Mouse (Mus musculus) urinary bladder, adult 2 months (tissue): ENCODE data around the gene Vmn1r103. TPM values are rescaled to one million over a fixed set of nuclear protein-coding genes. Genes with fewer than 3 reads are reported as not detected.
"Not testable (repeated sequence)": the region's sequence is repeated elsewhere in the genome, so short reads cannot be mapped to it uniquely, and the experiment has no call there.

ENCODE experiments used
- DNase-seq: peaks from one replicate; pipeline ENCODE4 v3.0.0; 2022; ENCODE audit warnings: low spot score
- polyA plus RNA-seq: library from polyadenylated mRNA; depleted of rRNA; stranded (reverse); fragments of >200 nt; gene quantifications from 2 replicates; pipeline ENCODE4 v1.2.3, GENCODE M21; 2012; rRNA removed

Vmn1r103 gene
- polyA plus RNA-seq, result not detected in 2 replicates

DNA sequence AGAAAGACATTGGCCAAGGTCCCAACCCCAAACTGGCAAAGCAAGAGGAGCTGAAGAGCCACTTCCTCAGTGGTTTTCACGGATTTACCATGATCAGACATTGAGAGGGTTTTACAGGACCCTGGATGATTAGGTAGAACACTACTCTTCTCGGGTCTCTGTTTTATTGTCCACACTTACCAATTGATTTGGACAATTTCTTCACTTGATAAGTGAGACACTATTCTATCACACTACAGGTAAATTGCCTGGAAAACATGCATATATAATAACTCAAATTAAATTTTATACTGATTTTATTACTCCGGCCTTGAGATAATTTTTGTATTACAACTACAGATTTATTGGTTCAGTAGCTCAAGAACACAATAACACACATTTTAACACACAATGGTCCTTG, at the start of gene Vmn1r103:
Gene Vmn1r103 (minus strand): TSS at position 101 of the 400 bp plus-strand sequence.
- not testable (repeated sequence) for DNase-seq

GRCm38 (mm10) chr7:20545657-20546056, 35.3 kb upstream of the Vmn1r103 start, which contains the start of gene Gm5726:
Gene Gm5726, minus strand, starts transcription at chr7:20545757.
- not testable (repeated sequence) for DNase-seq

GRCm38 (mm10) chr7:20533537-20533936, 23.2 kb upstream of the Vmn1r103 start, which contains the start of gene Vmn1r104:
Gene Vmn1r104, plus strand, starts transcription at chr7:20533837.
- not testable (repeated sequence) for DNase-seq

GRCm38 (mm10) chr7:20474825-20475224, 35.5 kb downstream of the Vmn1r103 start, which contains the start of gene Gm10670:
Gene Gm10670, minus strand, starts transcription at chr7:20474925.
- DNase-seq, result not testable (repeated sequence)

Other genes starting within 250 kb of the Vmn1r103 start
- not detected in 2 replicates for gene Gm5890, start 247.7 kb downstream of the Vmn1r103 start, polyA plus RNA-seq
- not detected in 2 replicates for gene Gm4133, start 176.5 kb downstream of the Vmn1r103 start, polyA plus RNA-seq
- gene Gm5728, start 135.1 kb downstream of the Vmn1r103 start, polyA plus RNA-seq, result not detected in 2 replicates
- gene Vmn1r100, start 92.6 kb downstream of the Vmn1r103 start, polyA plus RNA-seq, result not detected in 2 replicates
- not detected in 2 replicates for gene Vmn1r101, start 67.9 kb downstream of the Vmn1r103 start, polyA plus RNA-seq
- not detected in 2 replicates for gene Gm10670, start 35.6 kb downstream of the Vmn1r103 start, polyA plus RNA-seq
- not detected in 2 replicates for gene Vmn1r104, start 23.3 kb upstream of the Vmn1r103 start, polyA plus RNA-seq
- gene Gm5726, start 35.2 kb upstream of the Vmn1r103 start, polyA plus RNA-seq, result not detected in 2 replicates
- gene Gm4141, start 65.7 kb upstream of the Vmn1r103 start, polyA plus RNA-seq, result not detected in 2 replicates
- gene Gm4513, start 88.5 kb upstream of the Vmn1r103 start, polyA plus RNA-seq, result not detected in 2 replicates
- not detected in 2 replicates for gene Vmn1r107, start 158.4 kb upstream of the Vmn1r103 start, polyA plus RNA-seq
- gene Vmn1r111, start 192.7 kb upstream of the Vmn1r103 start, polyA plus RNA-seq, result not detected in 2 replicates
- not detected in 2 replicates for gene Gm10668, start 220.1 kb upstream of the Vmn1r103 start, polyA plus RNA-seq